Mouse (Mus musculus) lung, embryonic 16.5 days (tissue): ENCODE measurements at regions not wholly inside any gene's neighbourhood (a gene's known extent, or its start where the extent isn't known, plus 50 kb on each side); places are given as distances from the start of the nearest gene placed in this dataset.
"Not testable (repeated sequence)": the region's sequence is repeated elsewhere in the genome, so short reads cannot be mapped to it uniquely, and the experiment has no call there.

ENCODE experiments used
- ATAC-seq: fragments of 200-750 bp; cut with Nextera tagmentation; 2 replicates; pipeline ENCODE4 v1.8.0; 2017; ENCODE audit warnings: low read depth, mild to moderate bottlenecking, moderate library complexity
- H3K27ac ChIP-seq: fragments of 300-500 bp; sonication (generic); 2 replicates; pipeline ENCODE4 v1.5.1; 2014; ENCODE audit warnings: mild to moderate bottlenecking, control low read depth, low read length
- H3K27me3 ChIP-seq: fragments of 300-500 bp; sonication (generic); 2 replicates; pipeline ENCODE4 v1.6.1; 2014; ENCODE audit warnings: low read depth, low read length, mixed read lengths; ENCODE audit not compliant: control insufficient read depth, insufficient read depth
- H3K36me3 ChIP-seq: fragments of 300-500 bp; sonication (generic); 2 replicates; pipeline ENCODE4 v1.6.1; 2014; ENCODE audit warnings: low read length; ENCODE audit not compliant: control insufficient read depth, insufficient read depth
- H3K4me1 ChIP-seq: fragments of 300-500 bp; sonication (generic); replicated peaks from 2 replicates; pipeline ENCODE4 v1.6.1; 2014; ENCODE audit warnings: low read length, mixed read lengths; ENCODE audit not compliant: control insufficient read depth, insufficient read depth
- H3K4me2 ChIP-seq: fragments of 300-500 bp; sonication (generic); 2 replicates; pipeline ENCODE4 v1.6.1; 2014; ENCODE audit warnings: low read depth, low read length, control low read depth
- H3K4me3 ChIP-seq: fragments of 300-500 bp; sonication (generic); 2 replicates; pipeline ENCODE4 v1.5.1; 2014; ENCODE audit warnings: mild to moderate bottlenecking, low read length, control low read depth
- H3K9ac ChIP-seq: fragments of 300-500 bp; sonication (generic); 2 replicates; pipeline ENCODE4 v1.6.1; 2014; ENCODE audit warnings: low read length, control low read depth
- H3K9me3 ChIP-seq: fragments of 300-500 bp; sonication (generic); 2 replicates; pipeline ENCODE4 v1.6.1; 2016; ENCODE audit warnings: low read length; ENCODE audit not compliant: control insufficient read depth
- WGBS: fragments of 180-500 bp; shearing (Covaris S2); extraction: QIAGEN DNeasy Blood & Tissue Kit; methylation state at CpG from one replicate; pipeline ENCODE4 v1.1.7; 2014; 5-methylcytosine and 5-hydroxymethylcytosine counted together

DNA sequence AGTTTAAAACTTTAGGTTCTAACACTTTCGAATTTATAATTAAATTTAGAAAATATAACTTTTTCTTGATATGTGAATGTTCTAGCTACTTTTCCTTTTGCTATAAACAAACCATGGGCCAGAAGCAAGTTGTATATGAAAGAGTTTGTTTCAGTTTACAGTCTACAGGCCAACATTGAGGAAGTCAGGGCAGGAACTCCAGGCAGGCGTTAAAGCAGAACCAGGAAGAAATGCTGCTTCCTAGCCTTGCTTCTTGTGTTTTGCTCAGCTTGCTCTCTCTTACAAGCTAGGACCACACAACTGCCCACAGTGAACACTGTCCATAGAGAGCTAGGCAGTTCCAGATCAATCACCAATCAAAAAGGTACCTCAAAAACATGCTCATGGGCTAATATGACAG is 861.9 kb upstream of the Olfr1507 start:
- H3K9ac ChIP-seq, H3K4me1 ChIP-seq, H3K9me3 ChIP-seq, H3K36me3 ChIP-seq, H3K27me3 ChIP-seq, H3K4me2 ChIP-seq, H3K4me3 ChIP-seq, ATAC-seq, H3K27ac ChIP-seq: not testable (repeated sequence)
- whole genome bisulfite sequencing: 33% methylated on average over 1 of the region's 2 CpGs

DNA sequence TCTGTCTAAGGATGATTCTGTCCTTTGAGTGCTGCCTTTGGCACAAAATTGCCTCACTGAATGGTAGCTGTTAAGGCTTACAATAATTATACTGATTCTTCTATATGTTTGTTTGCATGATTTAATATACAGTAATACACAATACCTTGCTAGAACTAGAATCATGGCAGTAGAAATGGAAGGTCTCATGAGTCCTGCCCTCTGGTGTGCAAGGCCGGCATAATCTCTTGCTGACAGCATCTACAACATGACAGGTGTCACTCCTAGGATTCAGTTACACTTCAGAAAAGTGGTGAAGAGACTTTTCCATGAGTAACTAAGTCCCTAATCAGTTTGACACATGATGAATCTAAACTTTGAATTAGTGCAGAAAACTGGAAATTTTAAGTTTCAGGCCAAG is 861.2 kb upstream of the Olfr1507 start:
- not testable (repeated sequence) for H3K9me3 ChIP-seq, H3K4me3 ChIP-seq, ATAC-seq, H3K4me1 ChIP-seq, H3K27me3 ChIP-seq, H3K4me2 ChIP-seq, H3K9ac ChIP-seq, H3K27ac ChIP-seq, H3K36me3 ChIP-seq
- WGBS: no CpG with 5 or more reads among the region's 1 CpGs

DNA sequence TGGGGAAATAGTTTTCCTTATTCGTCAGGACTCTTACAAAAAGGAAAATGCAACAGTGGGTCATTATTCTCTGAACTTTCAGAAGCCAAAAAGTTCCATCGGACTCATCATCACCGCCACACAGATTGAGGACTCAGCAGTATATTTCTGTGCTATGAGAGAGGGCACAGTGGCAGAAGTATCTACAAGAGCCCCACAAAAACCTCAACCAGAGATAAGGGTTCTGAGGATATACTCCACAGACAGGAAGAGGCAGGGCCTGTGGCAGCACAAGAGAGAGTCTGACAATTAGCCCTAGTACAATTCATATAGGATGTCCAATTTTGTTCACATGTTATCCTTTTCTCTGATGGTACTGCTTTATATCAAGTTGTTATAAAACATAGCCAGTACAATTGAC is 855.9 kb upstream of the Olfr1507 start:
- not testable (repeated sequence) for H3K27ac ChIP-seq, H3K4me3 ChIP-seq, H3K4me2 ChIP-seq, ATAC-seq, H3K9me3 ChIP-seq, H3K9ac ChIP-seq, H3K27me3 ChIP-seq, H3K36me3 ChIP-seq, H3K4me1 ChIP-seq
- WGBS: 100% methylated on average over 2 of the region's 3 CpGs

GRCm38 (mm10) chr14:53350780-53351179 is 855.2 kb upstream of the Olfr1507 start:
- not testable (repeated sequence) for H3K36me3 ChIP-seq, H3K27me3 ChIP-seq, H3K4me2 ChIP-seq, H3K9ac ChIP-seq, ATAC-seq, H3K4me3 ChIP-seq, H3K4me1 ChIP-seq, H3K9me3 ChIP-seq, H3K27ac ChIP-seq
- 68% methylated on average over 1 of the region's 1 CpGs for WGBS

DNA sequence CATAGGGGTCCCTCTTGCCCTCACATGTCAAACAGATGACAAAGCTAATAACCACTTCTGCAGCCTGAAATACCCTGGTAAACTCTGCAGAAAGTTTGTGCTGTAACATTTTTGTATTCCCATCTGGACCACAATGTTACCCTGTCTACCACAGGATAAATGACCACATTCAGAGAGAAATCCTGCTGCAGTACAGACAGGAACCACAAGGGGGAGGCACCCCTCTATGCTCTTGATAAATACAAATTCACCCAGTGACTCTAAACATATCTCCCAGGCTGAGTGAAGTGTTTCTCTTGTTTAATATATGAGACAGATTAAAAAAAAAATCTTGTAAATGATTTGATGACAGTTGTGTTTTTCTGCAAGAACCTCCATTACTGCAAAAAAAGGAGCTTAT is 853.6 kb upstream of the Olfr1507 start:
- H3K36me3 ChIP-seq, H3K9me3 ChIP-seq, H3K4me1 ChIP-seq, H3K27me3 ChIP-seq, H3K4me2 ChIP-seq, H3K4me3 ChIP-seq, ATAC-seq, H3K9ac ChIP-seq, H3K27ac ChIP-seq: not testable (repeated sequence)

GRCm38 (mm10) chr14:53345568-53345967 is 850.0 kb upstream of the Olfr1507 start:
- not testable (repeated sequence) for H3K4me1 ChIP-seq, ATAC-seq, H3K9me3 ChIP-seq, H3K9ac ChIP-seq, H3K4me3 ChIP-seq, H3K27ac ChIP-seq, H3K4me2 ChIP-seq, H3K36me3 ChIP-seq, H3K27me3 ChIP-seq
- 44% methylated on average over 2 of the region's 2 CpGs for WGBS

- not testable (repeated sequence) for H3K4me1 ChIP-seq, H3K9me3 ChIP-seq, H3K4me3 ChIP-seq, H3K9ac ChIP-seq, H3K27me3 ChIP-seq, H3K36me3 ChIP-seq, ATAC-seq, H3K4me2 ChIP-seq, H3K27ac ChIP-seq
- 63% methylated on average over 4 of the region's 5 CpGs for WGBS
These were observed 848.3 kb upstream of the Olfr1507 start for GRCm38 (mm10) chr14:53343849-53344248.

DNA sequence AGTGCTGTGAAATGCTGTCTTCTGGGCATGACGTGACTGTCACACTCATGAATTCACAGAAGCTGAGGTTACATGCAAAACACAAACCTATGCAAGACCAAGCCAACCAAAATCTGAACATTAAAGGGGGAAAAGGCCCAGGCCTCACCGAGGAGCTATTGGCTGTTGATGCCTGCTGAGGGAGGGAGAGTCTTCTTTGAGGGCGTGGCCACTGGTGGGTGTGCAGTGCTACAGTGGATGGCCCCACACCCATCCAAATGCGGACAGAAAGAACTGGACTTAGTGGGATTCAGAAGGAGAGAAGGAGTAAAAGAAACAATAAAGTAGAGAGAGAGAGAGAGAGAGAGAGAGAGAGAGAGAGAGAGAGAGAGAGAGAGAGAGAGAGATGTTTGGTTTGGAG is 843.6 kb upstream of the Olfr1507 start:
- H3K9ac ChIP-seq, ATAC-seq, H3K4me3 ChIP-seq, H3K4me2 ChIP-seq, H3K27me3 ChIP-seq, H3K9me3 ChIP-seq, H3K4me1 ChIP-seq, H3K36me3 ChIP-seq, H3K27ac ChIP-seq: not testable (repeated sequence)
- WGBS: 71% methylated on average over 1 of the region's 4 CpGs

GRCm38 (mm10) chr14:53337446-53337845 is 841.9 kb upstream of the Olfr1507 start:
- H3K4me1 ChIP-seq, ATAC-seq, H3K9ac ChIP-seq, H3K36me3 ChIP-seq, H3K9me3 ChIP-seq, H3K4me2 ChIP-seq, H3K27ac ChIP-seq, H3K4me3 ChIP-seq, H3K27me3 ChIP-seq: not testable (repeated sequence)
- 27% methylated on average over 3 of the region's 8 CpGs for WGBS

GRCm38 (mm10) chr14:53336705-53337104 is 841.2 kb upstream of the Olfr1507 start:
- H3K27ac ChIP-seq, H3K27me3 ChIP-seq, H3K4me3 ChIP-seq, ATAC-seq, H3K9ac ChIP-seq, H3K9me3 ChIP-seq, H3K4me2 ChIP-seq, H3K4me1 ChIP-seq, H3K36me3 ChIP-seq: not testable (repeated sequence)
- 0% methylated on average over 1 of the region's 2 CpGs for WGBS
